Mouse (Mus musculus) cerebellum, adult 9-11 months (tissue): ENCODE data around the gene Relt.

Experiments used
- DNase-seq: peaks from one replicate; pipeline ENCODE4 v3.0.0; 2022

The Relt gene

GRCm38 (mm10) chr7:100862828-100863638 lies at the start of gene Relt:
Relt (minus strand) TSS chr7:100863446.
- DNase-seq, result peak; percentile 94

GRCm38 (mm10) chr7:100911791-100912190 lies 48.5 kb upstream of the Relt start:
- no peak for DNase-seq

GRCm38 (mm10) chr7:100911246-100911770 lies 48.1 kb upstream of the Relt start:
- no peak for DNase-seq

- no peak for DNase-seq
Measured at GRCm38 (mm10) chr7:100908567-100908966, 45.3 kb upstream of the Relt start.

GRCm38 (mm10) chr7:100908061-100908460 lies 44.8 kb upstream of the Relt start:
- DNase-seq, result no peak

- DNase-seq, result peak; percentile 59
Measured at GRCm38 (mm10) chr7:100907231-100907630, 44.0 kb upstream of the Relt start.

- no peak for DNase-seq
Measured at GRCm38 (mm10) chr7:100906029-100906789, 43.0 kb upstream of the Relt start.

GRCm38 (mm10) chr7:100905037-100905436 lies 41.8 kb upstream of the Relt start:
- DNase-seq, result no peak

- DNase-seq, result no peak
Measured at GRCm38 (mm10) chr7:100904612-100905011, 41.4 kb upstream of the Relt start.

GRCm38 (mm10) chr7:100902451-100903137 lies 39.3 kb upstream of the Relt start:
- no peak for DNase-seq

- DNase-seq, result no peak
Measured at GRCm38 (mm10) chr7:100897828-100898227, 34.6 kb upstream of the Relt start.

- DNase-seq, result no peak
Measured at GRCm38 (mm10) chr7:100894833-100895226, 31.6 kb upstream of the Relt start.

GRCm38 (mm10) chr7:100894057-100894832 lies 31.0 kb upstream of the Relt start:
- DNase-seq, result peak; percentile 79

- DNase-seq, result peak; percentile 81
Measured at GRCm38 (mm10) chr7:100893249-100894056, 30.2 kb upstream of the Relt start.

GRCm38 (mm10) chr7:100886535-100886934 lies 23.3 kb upstream of the Relt start:
- peak; percentile 49 for DNase-seq

GRCm38 (mm10) chr7:100884460-100884859 lies 21.2 kb upstream of the Relt start:
- no peak for DNase-seq

- DNase-seq, result no peak
Measured at GRCm38 (mm10) chr7:100881950-100882349, 18.7 kb upstream of the Relt start.

GRCm38 (mm10) chr7:100881531-100881930 lies 18.3 kb upstream of the Relt start:
- DNase-seq, result no peak

- peak; percentile 41 for DNase-seq
Measured at GRCm38 (mm10) chr7:100879595-100879994, 16.3 kb upstream of the Relt start.

GRCm38 (mm10) chr7:100876771-100877170 lies 13.5 kb upstream of the Relt start:
- DNase-seq, result no peak

- DNase-seq, result no peak
Measured at GRCm38 (mm10) chr7:100876293-100876692, 13.0 kb upstream of the Relt start.

GRCm38 (mm10) chr7:100875822-100876221 lies 12.6 kb upstream of the Relt start:
- DNase-seq, result no peak
